Mouse (Mus musculus) forebrain, embryonic 12.5 days (tissue): Measurements from ENCODE around the gene Rccd1. TPM values are rescaled to one million over a fixed set of nuclear protein-coding genes. Genes with fewer than 3 reads are reported as not detected.
"Not testable (repeated sequence)": the region's sequence is repeated elsewhere in the genome, so short reads cannot be mapped to it uniquely, and the experiment has no call there.

ENCODE experiments used
- ATAC-seq: fragments of 200-750 bp; cut with Nextera tagmentation; 2 replicates; pipeline ENCODE4 v1.8.0; 2017; ENCODE audit warnings: moderate TSS enrichment; ENCODE audit not compliant: low FRiP score
- H3K27ac ChIP-seq: fragments of 300-500 bp; sonication (generic); 2 replicates; pipeline ENCODE4 v1.5.1; 2016; ENCODE audit warnings: mild to moderate bottlenecking
- H3K27me3 ChIP-seq: fragments of 300-500 bp; sonication (generic); 2 replicates; pipeline ENCODE4 v1.6.1; 2016; ENCODE audit warnings: mild to moderate bottlenecking
- H3K36me3 ChIP-seq: fragments of 300-500 bp; sonication (generic); replicated peaks from 2 replicates; pipeline ENCODE4 v1.6.1; 2016; ENCODE audit warnings: mild to moderate bottlenecking
- H3K4me1 ChIP-seq: fragments of 300-500 bp; sonication (generic); 2 replicates; pipeline ENCODE4 v1.6.1; 2016
- H3K4me2 ChIP-seq: fragments of 300-500 bp; sonication (generic); 2 replicates; pipeline ENCODE4 v1.6.1; 2016; ENCODE audit warnings: mild to moderate bottlenecking, moderate library complexity
- H3K4me3 ChIP-seq: fragments of 300-500 bp; sonication (generic); replicated peaks from 2 replicates; pipeline ENCODE4 v1.5.1; 2016; ENCODE audit warnings: mild to moderate bottlenecking
- H3K9ac ChIP-seq: fragments of 300-500 bp; sonication (generic); 2 replicates; pipeline ENCODE4 v1.6.1; 2016; ENCODE audit warnings: mild to moderate bottlenecking
- H3K9me3 ChIP-seq: fragments of 300-500 bp; sonication (generic); 2 replicates; pipeline ENCODE4 v1.6.1; 2016
- WGBS: fragments of 180-500 bp; shearing (Covaris S2); methylation state at CpG from one replicate; pipeline ENCODE4 v1.1.7; 2016; 5-methylcytosine and 5-hydroxymethylcytosine counted together
- polyA plus RNA-seq: library from polyadenylated mRNA; unstranded; fragments of >200 nt; fragmentation: Nextera tagmentation; extraction: Ambion mirVana; gene quantifications from 2 replicates; pipeline ENCODE4 v1.2.1, GENCODE M21; 2016

The Rccd1 gene
- polyA plus RNA-seq, 1 experiment from 2014 or later, result 19.1 TPM

DNA sequence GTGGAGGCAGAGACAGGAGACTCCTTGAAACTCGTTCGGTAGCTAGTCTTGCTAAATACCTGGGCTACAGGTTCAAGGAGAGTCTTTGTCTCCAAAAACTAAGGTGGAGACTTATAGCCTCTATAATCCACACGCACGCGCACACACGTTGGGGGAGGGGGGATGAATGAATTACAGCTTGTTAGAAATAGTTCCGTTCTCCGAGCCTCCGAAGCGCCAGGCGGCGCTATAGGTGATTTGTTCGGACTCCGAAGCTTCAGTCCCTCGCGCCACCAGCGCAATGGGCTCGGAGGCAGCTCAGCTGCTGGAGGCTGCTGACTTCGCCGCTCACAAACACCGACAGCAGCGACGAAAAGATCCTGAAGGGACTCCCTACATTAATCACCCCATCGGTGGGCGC lies 18.6 kb upstream of the Rccd1 start, which contains the start of gene Hddc3:
Gene Hddc3, plus strand, starts transcription at position 247 of the 400 bp plus-strand sequence.
- 1% methylated on average over 25 of the region's 25 CpGs for WGBS
- peaks cover 9% of the 10 kb centered on the region for H3K36me3 ChIP-seq

DNA sequence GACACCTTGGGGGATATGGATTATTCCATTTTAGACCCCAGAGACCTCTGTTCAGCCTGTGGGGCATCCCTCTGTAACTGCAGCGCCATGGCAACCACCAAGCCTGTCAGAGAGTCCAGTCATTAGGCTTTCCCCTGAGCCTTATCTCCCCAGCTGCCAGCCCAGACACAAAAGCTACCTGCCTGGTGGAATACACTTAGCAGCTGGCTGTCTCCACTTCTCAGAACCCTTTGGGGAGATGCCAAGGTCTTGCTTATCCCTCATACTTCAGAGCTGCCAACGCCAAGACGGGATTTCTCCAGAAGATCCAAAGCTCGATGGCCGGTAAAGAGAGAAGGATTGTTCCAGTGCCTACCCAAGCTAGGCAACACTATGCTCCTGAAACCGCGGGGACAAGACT lies 17.5 kb upstream of the Rccd1 start:
- 82% methylated on average over 7 of the region's 7 CpGs for whole genome bisulfite sequencing
- peaks cover 50% of the 10 kb centered on the region for H3K4me1 ChIP-seq
- no peak overlapping the region for H3K9ac ChIP-seq
- H3K9me3 ChIP-seq, result no peaks in the 10 kb centered on the region
- no peak overlapping the region for H3K4me3 ChIP-seq
- H3K27me3 ChIP-seq, result no peaks in the 10 kb centered on the region
- no peak overlapping the region for H3K4me2 ChIP-seq
- H3K36me3 ChIP-seq, result peaks cover 20% of the 10 kb centered on the region
- no peak overlapping the region for H3K27ac ChIP-seq
- no peak for ATAC-seq

More for the DNA sequence above, 18.6 kb upstream of the Rccd1 start, which contains the start of gene Hddc3:
- Histone ChIP-seq H3K4me3 (peak within 1 kb of the TSS; percentile 58), H3K27me3 (no peaks in the 10 kb centered on the region), H3K4me2 (peak within 1 kb of the TSS; percentile 82), H3K9me3 (no peaks in the 10 kb centered on the region), H3K4me1 (peaks cover 51% of the 10 kb centered on the region), H3K27ac (peak within 1 kb of the TSS; percentile 77), H3K9ac (peak within 1 kb of the TSS; percentile 79)
- peak; percentile 22 for ATAC-seq

DNA sequence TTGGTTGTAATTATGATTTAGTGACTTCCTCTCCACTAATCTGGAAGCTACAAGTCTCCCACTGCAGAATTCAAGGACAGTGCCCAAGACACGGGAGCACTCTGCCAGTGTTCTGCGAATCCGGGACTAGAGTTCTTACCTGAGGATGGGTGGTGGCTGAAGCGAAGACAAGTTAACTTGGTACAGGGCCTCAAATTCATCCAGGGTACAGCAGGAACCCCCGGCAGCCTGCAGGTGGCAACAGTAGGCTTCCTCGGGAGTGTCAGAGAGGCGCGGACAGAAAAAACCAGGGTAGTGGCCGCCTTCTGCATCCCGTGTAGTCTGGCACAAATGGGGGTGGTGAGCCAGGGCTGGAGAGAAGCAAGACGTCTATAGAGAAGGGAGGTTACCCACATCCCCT lies 16.5 kb upstream of the Rccd1 start, which contains the start of gene Unc45a:
Gene Unc45a, minus strand, starts transcription at position 213 of the 400 bp plus-strand sequence.
- Histone ChIP-seq H3K27me3 (no peaks in the 10 kb centered on the region), H3K9ac (peak within 1 kb of the TSS; percentile 77), H3K36me3 (peaks cover 26% of the 10 kb centered on the region), H3K4me1 (peaks cover 50% of the 10 kb centered on the region), H3K4me2 (peak within 1 kb of the TSS; percentile 90), H3K27ac (peak within 1 kb of the TSS; percentile 89), H3K9me3 (no peaks in the 10 kb centered on the region), H3K4me3 (peak within 1 kb of the TSS; percentile 67)
- ATAC-seq, result peak; percentile 34
- WGBS, result 1% methylated on average over 11 of the region's 11 CpGs

DNA sequence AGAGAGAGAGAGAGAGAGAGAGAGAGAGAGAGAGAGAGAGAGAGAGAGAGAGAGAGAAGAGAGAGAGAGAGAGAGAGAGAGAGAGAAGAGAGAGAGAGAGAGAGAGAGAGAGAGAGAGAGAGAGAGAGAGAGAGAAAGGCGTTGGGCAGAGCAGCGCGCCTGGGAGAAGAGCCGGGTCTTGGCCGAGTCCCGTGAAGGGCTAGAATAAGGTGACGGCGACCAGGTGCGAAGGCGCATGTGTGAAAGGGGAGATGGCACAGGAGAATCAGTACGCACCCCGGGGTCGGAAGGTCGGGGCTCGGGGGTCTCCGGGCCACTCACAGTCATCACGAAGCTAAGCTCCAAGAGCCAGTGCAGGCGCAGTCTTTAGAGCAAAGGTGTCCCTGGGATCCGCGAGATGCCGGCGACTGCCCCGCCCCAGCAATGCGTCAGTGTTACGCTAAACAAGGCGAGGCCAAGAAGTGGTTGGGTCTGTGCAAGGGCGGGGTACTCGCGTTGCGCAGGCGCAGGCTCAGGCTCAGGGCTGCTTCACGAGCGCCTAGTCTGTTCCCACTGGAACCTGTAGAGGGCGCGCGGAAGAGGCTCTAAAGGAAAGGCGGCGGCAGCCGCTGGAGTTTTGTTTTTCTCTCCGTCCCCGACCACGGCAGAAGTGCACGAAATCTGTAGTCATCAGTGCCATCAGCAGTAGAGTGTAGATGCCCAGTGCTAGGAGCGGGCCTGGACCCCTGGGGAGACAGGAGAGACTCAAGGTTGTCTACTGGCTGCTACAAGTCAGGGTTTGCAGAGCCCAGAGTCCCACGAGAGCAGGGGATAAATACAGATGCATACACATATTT lies 15.8 kb upstream of the Rccd1 start:
- Histone ChIP-seq H3K27me3 (no peaks in the 10 kb centered on the region), H3K36me3 (peaks cover 29% of the 10 kb centered on the region), H3K4me3 (peak overlapping the region; percentile 67), H3K4me2 (peak overlapping the region; percentile 90), H3K9me3 (no peaks in the 10 kb centered on the region), H3K4me1 (peaks cover 50% of the 10 kb centered on the region), H3K27ac (peak overlapping the region; percentile 89), H3K9ac (peak overlapping the region; percentile 77)
- ATAC-seq, result peak; percentile 98
- under 1% methylated on average over 45 of the region's 45 CpGs for WGBS

DNA sequence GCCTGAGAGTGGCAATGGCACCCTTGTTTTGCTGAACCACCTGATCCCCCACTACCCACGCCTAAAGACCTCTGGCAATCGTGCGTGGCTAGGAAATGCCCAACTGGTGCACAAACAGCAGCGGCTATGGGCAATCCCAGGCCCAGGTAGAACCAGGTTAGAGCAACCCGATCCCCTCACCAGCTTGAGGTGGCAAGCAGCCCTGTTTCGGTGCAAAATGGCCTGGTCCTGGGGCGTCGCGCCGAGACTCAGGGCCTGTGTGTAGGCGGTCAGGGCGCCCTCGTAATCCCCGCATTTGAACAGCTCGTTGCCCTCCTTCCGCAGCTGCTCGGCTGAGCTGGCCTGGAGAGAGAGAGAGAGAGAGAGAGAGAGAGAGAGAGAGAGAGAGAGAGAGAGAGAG lies 15.1 kb upstream of the Rccd1 start:
- no peak for ATAC-seq

DNA sequence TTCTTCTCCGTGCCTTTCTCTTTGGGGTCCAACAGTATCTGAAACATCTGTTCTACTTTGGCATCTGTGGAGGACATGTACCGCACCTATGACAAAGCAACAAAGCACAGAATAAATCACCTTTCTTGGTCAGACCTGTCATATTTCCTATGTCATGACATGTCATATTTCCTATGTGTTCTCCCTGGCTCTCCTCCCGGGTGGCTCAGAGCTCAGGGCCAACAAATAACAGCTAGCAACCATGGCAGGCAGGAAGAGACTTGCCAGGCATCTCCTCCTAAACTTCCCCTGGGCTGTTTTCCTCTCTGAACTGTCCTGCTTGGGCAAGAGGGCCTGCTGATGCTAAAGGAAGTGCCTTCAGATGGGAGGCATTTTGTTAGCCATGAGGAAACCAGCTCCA lies 12.7 kb upstream of the Rccd1 start:
- no peak for ATAC-seq
- Histone ChIP-seq H3K4me1 (peaks cover 36% of the 10 kb centered on the region), H3K4me2 (no peak overlapping the region), H3K4me3 (no peak overlapping the region), H3K9me3 (no peaks in the 10 kb centered on the region), H3K27me3 (no peaks in the 10 kb centered on the region), H3K27ac (no peak overlapping the region), H3K36me3 (peaks cover 59% of the 10 kb centered on the region), H3K9ac (no peak overlapping the region)
- WGBS, result 96% methylated on average over 3 of the region's 3 CpGs

More for the DNA sequence above, 15.1 kb upstream of the Rccd1 start:
- Histone ChIP-seq H3K27ac (peak overlapping the region; percentile 71), H3K36me3 (peaks cover 35% of the 10 kb centered on the region), H3K4me3 (peak overlapping the region; percentile 67), H3K9me3 (no peaks in the 10 kb centered on the region), H3K4me1 (peaks cover 50% of the 10 kb centered on the region), H3K9ac (peak overlapping the region; percentile 77), H3K27me3 (no peaks in the 10 kb centered on the region), H3K4me2 (peak overlapping the region; percentile 90)
- 10% methylated on average over 17 of the region's 17 CpGs for WGBS

DNA sequence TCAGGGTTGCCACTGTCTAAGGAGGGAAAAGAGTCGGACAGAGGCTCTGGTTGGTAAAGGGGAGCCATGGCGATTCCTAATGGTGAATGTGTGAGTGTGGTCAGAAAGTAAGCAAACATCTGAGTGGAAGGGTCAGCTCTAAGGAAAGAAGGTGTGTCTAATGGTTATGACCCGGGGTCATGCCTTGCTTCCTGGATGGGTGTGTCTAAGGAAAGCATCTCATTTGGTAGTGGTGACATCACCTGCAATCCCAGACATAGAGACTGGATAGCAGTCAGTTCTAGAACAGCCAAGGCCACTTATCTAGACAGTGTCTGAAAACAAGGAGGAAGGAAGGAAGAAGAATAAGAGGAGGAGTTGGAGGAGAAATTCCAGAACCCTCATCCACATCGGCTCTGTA lies 10.6 kb upstream of the Rccd1 start:
- no peak overlapping the region for H3K4me3 ChIP-seq
- no peak for ATAC-seq
- no peak overlapping the region for H3K4me2 ChIP-seq
- H3K27ac ChIP-seq, result no peak overlapping the region
- H3K9ac ChIP-seq, result no peak overlapping the region
- H3K36me3 ChIP-seq, result peaks cover 80% of the 10 kb centered on the region
- H3K9me3 ChIP-seq, result no peaks in the 10 kb centered on the region
- peaks cover 20% of the 10 kb centered on the region for H3K4me1 ChIP-seq
- H3K27me3 ChIP-seq, result no peaks in the 10 kb centered on the region
- 92% methylated on average over 4 of the region's 4 CpGs for WGBS

DNA sequence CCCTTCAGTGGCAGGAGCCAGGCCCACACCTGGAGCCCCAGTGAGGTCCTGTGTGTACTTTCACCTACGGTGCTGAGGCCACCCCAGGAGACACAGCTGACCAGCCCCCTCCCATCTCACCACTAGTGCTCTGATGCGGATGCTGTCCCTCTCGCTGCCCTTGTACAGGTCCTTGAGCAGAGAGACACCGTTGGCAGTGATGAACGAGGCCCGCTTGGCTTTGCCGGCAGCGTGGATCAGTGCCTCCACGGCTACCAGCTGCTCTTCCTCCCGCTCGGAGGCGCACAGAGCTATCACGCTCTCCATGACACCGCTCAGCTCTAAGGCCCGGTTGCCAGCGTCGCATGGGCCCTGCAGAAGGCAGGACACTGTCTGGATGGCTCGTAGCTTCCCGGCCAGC lies 7.2 kb upstream of the Rccd1 start:
- no peaks in the 10 kb centered on the region for H3K9me3 ChIP-seq
- H3K9ac ChIP-seq, result no peak overlapping the region
- no peak overlapping the region for H3K4me2 ChIP-seq
- H3K4me1 ChIP-seq, result no peaks in the 10 kb centered on the region
- ATAC-seq, result no peak
- H3K27ac ChIP-seq, result no peak overlapping the region
- H3K36me3 ChIP-seq, result peaks cover 98% of the 10 kb centered on the region
- no peak overlapping the region for H3K4me3 ChIP-seq
- H3K27me3 ChIP-seq, result no peaks in the 10 kb centered on the region
- WGBS, result 98% methylated on average over 19 of the region's 19 CpGs

DNA sequence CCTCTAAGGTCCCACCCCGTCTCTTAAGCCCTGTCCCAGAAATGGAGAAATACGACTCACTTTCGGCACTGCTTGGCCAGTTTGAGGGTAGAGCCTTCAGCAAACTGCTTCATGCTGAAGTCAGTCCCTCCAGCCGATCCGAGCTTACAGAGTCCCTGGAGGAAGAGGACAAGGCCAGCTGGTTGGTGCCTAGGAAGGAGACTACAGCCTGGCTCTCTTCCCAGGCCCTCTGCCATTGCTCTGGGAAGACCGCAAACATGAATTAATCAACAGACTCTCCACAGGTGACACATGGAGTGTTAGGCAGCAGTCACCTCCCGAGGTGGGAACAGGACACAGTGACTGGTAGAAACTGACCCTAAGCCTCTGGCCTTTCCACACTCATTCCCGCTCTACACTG lies 6.0 kb upstream of the Rccd1 start:
- WGBS, result 93% methylated on average over 8 of the region's 8 CpGs
- peaks cover 98% of the 10 kb centered on the region for H3K36me3 ChIP-seq
- no peak for ATAC-seq

DNA sequence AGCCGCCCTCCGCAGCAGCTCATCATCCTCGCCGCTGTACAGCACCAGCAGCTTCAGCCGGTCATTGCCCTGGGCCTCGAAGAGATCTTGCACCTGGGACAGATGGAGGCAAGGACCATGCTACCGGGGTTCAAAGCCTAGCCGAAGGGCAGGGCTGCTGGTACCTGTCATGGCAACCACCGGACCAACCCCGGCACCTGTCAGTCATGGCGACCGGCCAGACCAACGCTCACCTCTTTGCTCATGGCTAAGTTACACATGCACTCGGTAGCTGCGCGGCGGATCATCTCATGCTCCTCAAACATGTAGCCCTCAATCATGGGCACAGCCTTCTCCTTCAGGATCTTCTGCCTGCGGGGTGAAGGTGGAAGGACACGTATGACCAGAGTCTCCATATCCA lies 1.8 kb upstream of the Rccd1 start:
- Histone ChIP-seq H3K27me3 (no peaks in the 10 kb centered on the region), H3K4me1 (peaks cover 22% of the 10 kb centered on the region), H3K9ac (no peak overlapping the region), H3K9me3 (no peaks in the 10 kb centered on the region), H3K4me3 (no peak overlapping the region), H3K27ac (no peak overlapping the region), H3K36me3 (peaks cover 61% of the 10 kb centered on the region), H3K4me2 (no peak overlapping the region)
- ATAC-seq, result no peak
- WGBS, result 97% methylated on average over 19 of the region's 19 CpGs

More for the DNA sequence above, 6.0 kb upstream of the Rccd1 start:
- Histone ChIP-seq H3K4me2 (no peak overlapping the region), H3K9me3 (no peaks in the 10 kb centered on the region), H3K4me1 (peaks cover 2% of the 10 kb centered on the region), H3K4me3 (no peak overlapping the region), H3K9ac (no peak overlapping the region), H3K27me3 (no peaks in the 10 kb centered on the region), H3K27ac (no peak overlapping the region)

DNA sequence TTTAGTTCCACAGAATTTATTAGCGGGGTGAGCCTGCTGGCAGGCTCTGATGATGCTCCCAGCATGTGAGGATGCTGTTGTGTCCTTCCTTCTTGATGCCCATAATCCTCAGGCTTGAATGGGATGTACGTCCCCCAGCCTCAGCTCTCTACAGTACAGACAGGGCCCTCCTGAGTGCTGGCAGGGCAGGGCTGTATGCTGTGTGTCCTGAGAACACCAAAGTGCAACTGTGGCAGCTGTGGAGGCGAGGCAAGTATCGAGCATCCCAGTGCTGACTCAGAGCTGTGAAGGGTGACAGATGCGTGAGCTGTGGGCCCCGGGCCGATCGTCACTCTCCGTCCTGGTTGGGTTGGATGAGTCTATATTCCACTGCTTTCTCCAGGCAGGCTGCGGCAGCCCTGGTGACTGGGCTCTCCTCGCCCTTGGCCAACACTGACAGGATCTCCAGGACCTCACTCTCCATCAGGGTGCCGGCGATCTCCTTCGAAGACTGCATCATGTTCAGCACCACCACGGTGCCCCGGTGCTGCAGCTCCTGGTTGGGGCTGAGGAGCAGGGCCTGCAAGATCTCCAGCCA lies 1.1 kb upstream of the Rccd1 start:
- no peaks in the 10 kb centered on the region for H3K27me3 ChIP-seq
- no peak for ATAC-seq
- H3K27ac ChIP-seq, result 0 out of 2 replicates have a peak overlapping the region, but pooled peaks have one; percentile 25
- H3K4me2 ChIP-seq, result no peak overlapping the region
- peaks cover 61% of the 10 kb centered on the region for H3K36me3 ChIP-seq
- H3K4me3 ChIP-seq, result no peak overlapping the region
- 96% methylated on average over 16 of the region's 16 CpGs for WGBS
- no peaks in the 10 kb centered on the region for H3K9me3 ChIP-seq
- peaks cover 22% of the 10 kb centered on the region for H3K4me1 ChIP-seq
- no peak overlapping the region for H3K9ac ChIP-seq

DNA sequence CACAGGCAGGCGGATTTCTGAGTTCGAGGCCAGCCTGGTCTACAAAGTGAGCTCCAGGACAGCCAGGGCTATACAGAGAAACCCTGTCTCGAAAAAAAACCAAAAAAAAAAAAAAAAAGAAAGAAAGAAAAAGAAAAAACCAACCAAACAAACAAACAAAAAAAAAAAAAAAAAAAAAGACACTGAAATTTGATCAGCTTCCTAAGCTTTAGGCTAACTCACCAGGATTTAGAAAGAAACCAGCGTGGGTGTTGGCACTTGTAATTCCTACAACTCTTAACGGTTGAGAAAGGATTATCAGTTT lies 514 bp upstream of the Rccd1 start:
- Histone ChIP-seq H3K4me2 (peak overlapping the region; percentile 83; the same call in 1 of the 2 replicates), H3K4me1 (peaks cover 22% of the 10 kb centered on the region), H3K36me3 (peaks cover 60% of the 10 kb centered on the region), H3K27ac (0 out of 2 replicates have a peak overlapping the region, but pooled peaks have one; percentile 25)
- not testable (repeated sequence) for H3K9ac ChIP-seq, H3K9me3 ChIP-seq, ATAC-seq, H3K4me3 ChIP-seq, H3K27me3 ChIP-seq
- 55% methylated on average over 5 of the region's 5 CpGs for WGBS
